ENCODE assay signal across 10 mouse cellular contexts in the genomic region with DNA sequence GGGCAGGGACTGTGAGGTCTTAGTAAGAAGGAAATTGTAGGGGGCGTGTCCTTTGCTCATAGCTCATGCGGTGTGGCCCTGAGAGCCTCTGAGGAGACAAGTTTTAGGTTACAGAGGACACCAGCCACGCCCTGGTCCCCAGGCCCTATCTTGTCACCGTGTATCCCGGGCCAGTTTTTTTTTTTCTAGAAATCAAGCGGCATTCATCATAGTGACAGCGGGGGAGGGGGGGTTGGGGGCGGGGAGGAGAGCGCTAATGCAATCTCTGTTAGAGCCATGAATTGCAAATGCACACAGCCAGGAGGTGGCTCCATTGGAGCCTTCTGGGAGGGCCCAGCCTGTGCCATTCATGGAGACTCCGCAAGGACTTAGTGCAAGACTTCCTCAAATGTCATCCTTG.
DNase-seq lines count a peak whose midpoint lies in the region; ATAC-seq and TF ChIP-seq lines count a peak whose summit lies in the region.
"Had no signal": no experiment of that assay in that cellular context is flagged by ENCODE, and none has a peak within 500 bp of the region (broad histone marks: within the 10 kb centered on the region; RNA-seq: fewer than 3 reads in every experiment).

No protein-coding gene starts in this region.

- no peak for TF ChIP-seq CTCF in E14TG2a.4 (conservative IDR thresholded peaks at IDR 0.05; ENCODE audit: low read length)

- ATAC-seq in limb, embryonic 15.5 days (ENCODE audit: insufficient number of reproducible peaks, low FRiP score, low TSS enrichment, low read depth), result no peak

- peak overlapping the region; percentile 63 for H3K27ac ChIP-seq in forebrain, embryonic 10.5 days
- H3K27ac ChIP-seq in limb, embryonic 15.5 days, result 0 out of 2 replicates have a peak overlapping the region, but pooled peaks have one; percentile 11

- no peak overlapping the region for H3K9ac ChIP-seq in limb, embryonic 15.5 days

- H3K4me2 ChIP-seq in limb, embryonic 15.5 days, result no peak overlapping the region
- H3K4me2 ChIP-seq: liver, embryonic 11.5 days had no signal

- H3K36me3 ChIP-seq in E14TG2a.4 (ENCODE audit: insufficient read depth, low read length), result no peaks in the 10 kb centered on the region
- no peaks in the 10 kb centered on the region for H3K36me3 ChIP-seq in forebrain, embryonic 10.5 days (replicated peaks)
- no peaks in the 10 kb centered on the region for H3K36me3 ChIP-seq in limb, embryonic 15.5 days

- no peaks in the 10 kb centered on the region for H3K9me3 ChIP-seq in E14TG2a.4 (ENCODE audit: low read length)
- H3K9me3 ChIP-seq in forebrain, embryonic 10.5 days, result no peaks in the 10 kb centered on the region
- no peaks in the 10 kb centered on the region for H3K9me3 ChIP-seq in limb, embryonic 15.5 days

- WGBS in forebrain, embryonic 10.5 days, result 3% methylated on average over 10 of the region's 10 CpGs
- 19% methylated on average over 8 of the region's 10 CpGs for WGBS in limb, embryonic 15.5 days

- DNase-seq in ES-CJ7 (ENCODE audit: low read depth, low spot score), result peak; percentile 79
- DNase-seq in forebrain, embryonic 10.5 days (ENCODE audit: extremely low spot score, low spot score), result no peak
- DNase-seq in adrenal gland, postnatal 36 days, result no peak
- no peak for DNase-seq in urinary bladder, adult 2 months (ENCODE audit: low spot score)
- no peak for DNase-seq in ovary, postnatal 36 days (ENCODE audit: low spot score)
- no peak for DNase-seq in urinary bladder, postnatal 14 days (ENCODE audit: low spot score)
- DNase-seq: cerebellum, postnatal 36 days had no signal

- H3K4me1 ChIP-seq in E14TG2a.4 (replicated peaks; ENCODE audit: low read depth, low read length), result peaks cover 76% of the 10 kb centered on the region
- peaks cover 70% of the 10 kb centered on the region for H3K4me1 ChIP-seq in forebrain, embryonic 10.5 days
- H3K4me1 ChIP-seq in limb, embryonic 15.5 days, result peaks cover 19% of the 10 kb centered on the region

- H3K27me3 ChIP-seq in E14TG2a.4 (ENCODE audit: insufficient read depth, low read length), result no peaks in the 10 kb centered on the region
- H3K27me3 ChIP-seq in forebrain, embryonic 10.5 days (ENCODE audit: poor library complexity, severe bottlenecking), result peaks cover 67% of the 10 kb centered on the region
- no peaks in the 10 kb centered on the region; the same call in 1 of the 2 replicates for H3K27me3 ChIP-seq in limb, embryonic 15.5 days

- H3K4me3 ChIP-seq in E14TG2a.4 (replicated peaks; ENCODE audit: low read length), result peak overlapping the region; percentile 60
- H3K4me3 ChIP-seq in forebrain, embryonic 10.5 days, result no peak overlapping the region
- H3K4me3 ChIP-seq in limb, embryonic 15.5 days, result no peak overlapping the region
